Mouse (Mus musculus) thymus, adult 2 months (tissue): ENCODE data around the gene Bcl9l.

Experiments
- CTCF ChIP-seq: fragments of 200-500 bp; IDR thresholded peaks from 2 replicates; pipeline ENCODE4 v1.5.1; 2012; ENCODE audit warnings: mild to moderate bottlenecking, control low read depth, low read length, moderate library complexity, borderline replicate concordance; ENCODE audit not compliant: control insufficient read depth, poor library complexity, insufficient read depth; ENCODE audit errors: extremely low read depth
- POLR2A ChIP-seq: fragments of 200-500 bp; IDR thresholded peaks from 2 replicates; pipeline ENCODE4 v1.6.1; 2012; ENCODE audit warnings: mild to moderate bottlenecking, low read length, control low read depth, moderate library complexity; ENCODE audit not compliant: control insufficient read depth, poor library complexity, insufficient read depth; ENCODE audit errors: extremely low read depth

DNA sequence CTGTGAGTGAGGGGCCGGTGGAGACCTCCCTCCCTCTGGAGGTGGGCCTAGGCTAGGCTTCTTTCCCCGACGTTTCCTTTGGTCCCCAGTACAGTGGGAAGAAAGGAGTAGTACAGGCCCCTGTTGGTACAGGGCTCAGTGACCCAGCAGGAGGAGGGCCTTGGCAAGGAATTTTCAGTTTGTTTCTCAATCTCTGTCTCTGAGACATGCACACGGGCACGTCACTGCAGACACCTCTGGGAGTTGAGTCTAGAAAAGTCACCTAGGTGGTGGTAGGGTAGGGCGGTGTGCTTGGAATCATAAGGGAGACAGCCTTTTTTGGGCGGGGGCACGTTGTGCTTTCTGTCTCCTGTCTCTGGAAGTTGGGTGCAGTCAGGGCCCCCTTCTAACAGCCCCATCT is 5.8 kb downstream of the Bcl9l start:
- no peak for TF ChIP-seq CTCF
- TF ChIP-seq POLR2A = no peak
